ENCODE assay signal across 8 mouse cellular contexts in genomic region chr5:136566001-136566811, GRCm38 (mm10). TPM values are rescaled to one million over a fixed set of nuclear protein-coding genes. Genes with fewer than 3 reads are reported as not detected.
DNase-seq lines count a peak whose midpoint lies in the region; ATAC-seq and TF ChIP-seq lines count a peak whose summit lies in the region.

No protein-coding gene starts in this region.

- no peaks in the 10 kb centered on the region for H3K9me3 ChIP-seq in heart, embryonic 10.5 days
- H3K9me3 ChIP-seq in liver, embryonic 11.5 days (ENCODE audit: control insufficient read depth, low read length): no peaks in the 10 kb centered on the region
- H3K9me3 ChIP-seq in midbrain, postnatal 0 days (ENCODE audit: low read length): no peaks in the 10 kb centered on the region

- peak overlapping the region; percentile 87 for H3K9ac ChIP-seq in liver, embryonic 11.5 days (ENCODE audit: low read depth, low read length)
- H3K9ac ChIP-seq in midbrain, postnatal 0 days (replicated peaks; ENCODE audit: low read length, poor library complexity, severe bottlenecking): peak overlapping the region; percentile 94

- TF ChIP-seq CTCF in embryonic fibroblast, embryonic 13.5 days (IDR thresholded peaks at IDR 0.05; ENCODE audit: borderline replicate concordance, insufficient read depth, low read length): no peak
- TF ChIP-seq CTCF in midbrain, postnatal 0 days (IDR thresholded peaks at IDR 0.05): no peak

- WGBS in heart, embryonic 10.5 days: under 1% methylated on average over 67 of the region's 79 CpGs
- WGBS in liver, embryonic 11.5 days: under 1% methylated on average over 71 of the region's 79 CpGs
- under 1% methylated on average over 42 of the region's 79 CpGs for WGBS in midbrain, postnatal 0 days

- peak overlapping the region; percentile 89 for H3K4me3 ChIP-seq in embryonic fibroblast, embryonic 13.5 days (ENCODE audit: insufficient read depth, low read length)
- H3K4me3 ChIP-seq in heart, embryonic 10.5 days: peak overlapping the region; percentile 97
- peak overlapping the region; percentile 93 for H3K4me3 ChIP-seq in liver, embryonic 11.5 days (ENCODE audit: low read depth, low read length)
- peak overlapping the region; percentile 96 for H3K4me3 ChIP-seq in midbrain, postnatal 0 days (ENCODE audit: low read depth, low read length)

- H3K36me3 ChIP-seq in heart, embryonic 10.5 days: no peaks in the 10 kb centered on the region
- H3K36me3 ChIP-seq in liver, embryonic 11.5 days (ENCODE audit: control insufficient read depth, insufficient read depth, low read length): no peaks in the 10 kb centered on the region
- H3K36me3 ChIP-seq in midbrain, postnatal 0 days (ENCODE audit: insufficient read depth, low read length): no peaks in the 10 kb centered on the region

- DNase-seq in 3T3-L1 (ENCODE audit: low read depth, low spot score): peak; percentile 59
- DNase-seq in adrenal gland, postnatal 36 days: peak; percentile 81 to 89
- DNase-seq in heart, embryonic 10.5 days (ENCODE audit: low spot score): peak; percentile 86
- peak; percentile 57 for DNase-seq in kidney, adult 9 months
- peak; percentile 80 for DNase-seq in liver, embryonic 11.5 days (ENCODE audit: low spot score)
- DNase-seq in midbrain, postnatal 0 days (ENCODE audit: low spot score): peak; percentile 66
- DNase-seq in spleen, postnatal 14 days (ENCODE audit: low spot score in 2 of 2): peak; percentile 42 to 49

- peak; percentile 35 for ATAC-seq in liver, embryonic 11.5 days (replicated peaks; ENCODE audit: low FRiP score)
- ATAC-seq in midbrain, postnatal 0 days (ENCODE audit: low FRiP score): peak; percentile 53; the same call in 1 of the 2 replicates

- peak overlapping the region; percentile 51 for H3K27ac ChIP-seq in embryonic fibroblast, embryonic 13.5 days (ENCODE audit: insufficient read depth, low read length)
- peak overlapping the region; percentile 99 for H3K27ac ChIP-seq in heart, embryonic 10.5 days
- peak overlapping the region; percentile 89 for H3K27ac ChIP-seq in liver, embryonic 11.5 days (ENCODE audit: low read depth, low read length)
- peak overlapping the region; percentile 93 for H3K27ac ChIP-seq in midbrain, postnatal 0 days (ENCODE audit: low read depth, low read length)

- H3K4me2 ChIP-seq in liver, embryonic 11.5 days: peak overlapping the region; percentile 99
- peak overlapping the region; percentile 100 for H3K4me2 ChIP-seq in midbrain, postnatal 0 days (ENCODE audit: low read depth, low read length, poor library complexity, severe bottlenecking)

- TF ChIP-seq POLR2A in embryonic fibroblast, embryonic 13.5 days (IDR thresholded peaks at IDR 0.05; ENCODE audit: low read depth, low read length): peak; percentile 14; the same call in 1 of the 2 replicates

- H3K27me3 ChIP-seq in heart, embryonic 10.5 days (ENCODE audit: insufficient read depth, poor library complexity, severe bottlenecking): peaks cover 17% of the 10 kb centered on the region
- H3K27me3 ChIP-seq in liver, embryonic 11.5 days (replicated peaks; ENCODE audit: control insufficient read depth, insufficient read depth, low read length): peaks cover 2% of the 10 kb centered on the region; the same call in 1 of the 2 replicates
- H3K27me3 ChIP-seq in midbrain, postnatal 0 days (ENCODE audit: insufficient read depth, low read length): no peaks in the 10 kb centered on the region; the same call in 1 of the 2 replicates

- H3K4me1 ChIP-seq in embryonic fibroblast, embryonic 13.5 days (ENCODE audit: control insufficient read depth, insufficient read depth, low read length): peaks cover 7% of the 10 kb centered on the region
- H3K4me1 ChIP-seq in heart, embryonic 10.5 days: peaks cover 37% of the 10 kb centered on the region
- H3K4me1 ChIP-seq in liver, embryonic 11.5 days (replicated peaks; ENCODE audit: control insufficient read depth, insufficient read depth, low read length): peaks cover 6% of the 10 kb centered on the region
- peaks cover 10% of the 10 kb centered on the region; the same call in 1 of the 2 replicates for H3K4me1 ChIP-seq in midbrain, postnatal 0 days (ENCODE audit: insufficient read depth, low read length)

RNA-seq across cellular contexts. Expression of gene Cux1, which starts 1.1 kb away (rescaled TPM):
- total RNA-seq in adrenal gland, postnatal 36 days (2021): 100 to 1,000 TPM in 1 of 2 experiments, 10 to 100 TPM in 1; 97.4 to 110 TPM
- 48.4 and 80.9 TPM in 2 replicates for polyA plus RNA-seq in embryonic fibroblast, embryonic 13.5 days (2011; ENCODE audit: insufficient read length, low read depth, missing spikeins)
- 60.8 and 65.8 TPM in 2 replicates for polyA plus RNA-seq in heart, embryonic 10.5 days (2016; fragmentation: Nextera tagmentation; extraction: Ambion mirVana)
- polyA plus RNA-seq in liver, embryonic 11.5 days (2014; fragmentation: Nextera tagmentation; extraction: Ambion mirVana): 45.8 and 50.0 TPM in 2 replicates
- total RNA-seq in midbrain, postnatal 0 days (2014; rRNA removed): 130 and 133 TPM in 2 replicates
- 89.0 and 97.9 TPM in 2 replicates for polyA plus RNA-seq in midbrain, postnatal 0 days (2015; fragmentation: Nextera tagmentation; extraction: Ambion mirVana)

Comparison
In these comparisons a context has a peak if more than half of its experiments do, and no peak if none do; other contexts are left out.
1. Peak in every context shown above with its lines: DNase-seq, ATAC-seq, H3K4me3 ChIP-seq and H3K27ac ChIP-seq.